Mouse (Mus musculus) R1 (cell line): ENCODE results near the gene Id3.
"Not testable (repeated sequence)": the region's sequence is repeated elsewhere in the genome, so short reads cannot be mapped to it uniquely, and the experiment has no call there.

ENCODE experiments used
- DNase-seq: peaks from one replicate; pipeline ENCODE4 v3.0.0-alpha.2; 2018; ENCODE audit warnings: low read depth, low spot score

Gene Id3

GRCm38 (mm10) chr4:136143193-136143976 lies at the start of gene Id3:
Id3 (plus strand) TSS chr4:136143497.
- peak; percentile 95 for DNase-seq

DNA sequence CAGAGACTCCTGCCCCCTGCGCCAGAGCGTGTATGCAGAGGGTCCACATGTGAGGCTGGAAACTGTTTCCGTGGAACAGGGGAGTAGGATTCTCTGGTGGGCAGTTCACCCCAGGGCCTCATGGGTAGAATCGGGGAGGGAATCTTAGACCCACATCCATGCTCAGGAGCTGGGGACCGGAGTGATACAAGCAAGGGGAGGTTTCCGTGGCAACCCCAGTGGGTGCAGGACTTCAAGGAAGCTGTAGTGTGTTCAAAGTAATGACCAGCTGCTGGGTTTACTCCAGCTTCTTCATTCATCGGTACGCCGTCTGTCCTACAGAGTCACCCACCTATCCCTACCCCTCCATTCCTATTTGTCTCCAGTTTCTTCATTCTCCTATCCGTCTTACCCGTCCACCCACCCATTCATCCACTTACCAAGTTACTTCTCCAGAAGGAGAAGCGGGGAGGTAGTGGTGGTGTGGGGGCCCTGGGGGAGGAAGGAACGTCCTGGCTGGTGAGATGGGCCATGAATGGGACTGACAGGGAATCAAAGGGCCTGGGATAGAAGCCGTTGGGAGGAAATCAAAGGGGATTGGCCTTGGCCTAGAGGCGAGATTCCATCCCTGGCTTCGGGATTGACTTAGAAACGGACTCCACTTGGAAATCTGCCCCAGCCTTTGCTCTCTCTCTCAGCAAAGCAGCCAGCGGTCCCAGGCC lies 48.6 kb upstream of the Id3 start:
- DNase-seq = peak; percentile 52

DNA sequence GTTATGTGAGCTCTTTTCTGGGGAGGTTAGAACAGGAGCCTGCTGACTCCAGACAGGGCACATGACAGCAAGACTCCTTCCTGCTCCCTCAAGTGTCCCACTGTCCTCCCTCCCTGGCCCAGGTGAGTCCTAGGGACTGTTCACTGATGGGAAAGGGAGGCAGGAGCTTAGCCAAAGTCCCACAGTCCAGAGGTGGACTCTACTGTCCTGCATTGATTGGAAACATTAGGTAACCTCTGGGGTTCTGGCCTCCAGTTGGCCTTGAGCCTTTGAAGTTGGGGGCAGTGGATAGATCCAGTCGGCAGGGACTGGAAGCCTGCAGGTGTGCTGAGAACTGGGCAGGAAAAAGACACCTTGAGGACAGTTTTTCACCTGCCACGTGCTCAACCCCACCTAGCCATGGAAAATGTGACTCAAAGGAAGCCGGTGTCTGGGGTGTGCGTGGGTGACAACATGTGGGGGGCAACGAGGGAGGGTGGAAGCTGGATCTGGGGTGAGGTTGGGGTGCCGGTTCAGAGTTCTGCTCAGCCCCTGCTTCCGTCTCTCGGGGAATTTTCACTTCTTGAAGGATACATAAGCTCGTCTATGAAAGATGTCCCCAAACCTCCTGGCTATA lies 47.7 kb upstream of the Id3 start:
- DNase-seq = no peak

DNA sequence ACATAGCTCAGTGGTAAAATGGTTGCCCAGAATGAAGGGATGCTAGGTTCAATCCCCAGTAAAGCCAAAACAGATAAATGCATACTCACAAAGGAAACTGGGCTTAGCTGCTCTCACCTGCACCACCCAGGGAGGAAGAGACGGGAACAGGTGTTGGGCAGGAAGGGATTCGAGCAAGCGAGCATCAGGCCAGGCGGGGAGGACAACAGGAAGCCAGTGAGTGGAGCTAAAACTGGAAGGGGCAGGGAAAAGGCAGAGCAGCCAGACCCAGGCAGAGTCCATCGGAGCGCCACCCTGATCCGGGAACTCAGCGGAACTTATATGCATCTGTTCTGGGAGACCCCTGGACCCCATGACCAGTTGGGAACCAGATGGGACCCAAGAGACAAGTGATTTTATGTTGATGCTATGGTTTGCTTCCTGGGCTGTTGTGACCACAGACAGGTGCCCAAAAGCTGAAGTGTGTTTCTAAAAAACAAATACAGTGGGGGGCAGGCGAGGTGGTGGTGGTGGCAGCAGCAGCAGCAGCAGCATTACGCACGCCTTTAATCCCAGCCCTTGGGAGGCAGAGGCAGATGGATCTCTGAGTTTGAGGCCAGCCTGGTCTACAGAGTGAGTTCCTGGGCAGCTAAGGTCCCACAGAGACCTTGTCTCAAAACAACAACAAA lies 46.7 kb upstream of the Id3 start:
- DNase-seq = no peak

DNA sequence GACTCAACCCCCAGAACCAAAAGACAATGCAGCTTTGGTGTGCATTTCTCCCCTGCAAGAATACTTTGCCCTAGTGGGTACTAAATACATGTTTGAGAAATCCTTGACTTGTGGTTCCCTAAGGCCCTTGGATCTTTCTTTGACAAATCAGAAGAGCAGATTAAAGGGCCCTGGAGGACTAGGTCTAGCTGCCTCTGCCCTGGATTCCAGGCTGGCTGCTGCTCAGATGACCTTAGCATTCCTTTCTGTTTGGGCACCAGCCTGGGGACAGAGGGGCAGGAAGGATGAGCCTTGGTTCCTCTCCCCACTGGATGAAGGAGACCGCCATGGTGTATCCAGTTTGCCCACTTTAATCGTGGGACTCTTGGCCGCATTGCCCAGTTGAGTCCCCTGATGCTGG lies 44.9 kb upstream of the Id3 start:
- no peak for DNase-seq

GRCm38 (mm10) chr4:136100396-136101070 lies 42.8 kb upstream of the Id3 start:
- DNase-seq = no peak

DNA sequence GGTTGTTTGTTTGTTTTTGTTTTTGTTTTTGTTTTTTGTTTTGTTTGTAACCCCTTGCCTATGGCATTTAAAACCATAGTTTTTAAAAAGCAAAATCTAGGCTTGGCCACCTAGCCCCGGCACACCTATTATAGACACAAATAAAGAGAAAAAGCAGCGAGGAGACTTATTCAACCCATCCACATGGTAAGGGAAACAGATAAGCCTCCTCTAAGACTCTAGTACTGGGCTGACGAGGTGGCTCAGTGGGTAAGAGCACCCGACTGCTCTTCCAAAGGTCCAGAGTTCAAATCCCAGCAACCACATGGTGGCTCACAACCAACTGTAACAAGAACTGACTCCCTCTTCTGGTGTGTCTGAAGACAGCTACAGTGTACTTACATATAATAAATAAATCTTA lies 41.5 kb upstream of the Id3 start:
- DNase-seq = not testable (repeated sequence)

GRCm38 (mm10) chr4:136104590-136105337 lies 38.5 kb upstream of the Id3 start:
- DNase-seq = no peak

- DNase-seq = no peak
Observed at GRCm38 (mm10) chr4:136106880-136107301, 36.4 kb upstream of the Id3 start.

- no peak for DNase-seq
Observed at GRCm38 (mm10) chr4:136109153-136109552, 34.1 kb upstream of the Id3 start.

DNA sequence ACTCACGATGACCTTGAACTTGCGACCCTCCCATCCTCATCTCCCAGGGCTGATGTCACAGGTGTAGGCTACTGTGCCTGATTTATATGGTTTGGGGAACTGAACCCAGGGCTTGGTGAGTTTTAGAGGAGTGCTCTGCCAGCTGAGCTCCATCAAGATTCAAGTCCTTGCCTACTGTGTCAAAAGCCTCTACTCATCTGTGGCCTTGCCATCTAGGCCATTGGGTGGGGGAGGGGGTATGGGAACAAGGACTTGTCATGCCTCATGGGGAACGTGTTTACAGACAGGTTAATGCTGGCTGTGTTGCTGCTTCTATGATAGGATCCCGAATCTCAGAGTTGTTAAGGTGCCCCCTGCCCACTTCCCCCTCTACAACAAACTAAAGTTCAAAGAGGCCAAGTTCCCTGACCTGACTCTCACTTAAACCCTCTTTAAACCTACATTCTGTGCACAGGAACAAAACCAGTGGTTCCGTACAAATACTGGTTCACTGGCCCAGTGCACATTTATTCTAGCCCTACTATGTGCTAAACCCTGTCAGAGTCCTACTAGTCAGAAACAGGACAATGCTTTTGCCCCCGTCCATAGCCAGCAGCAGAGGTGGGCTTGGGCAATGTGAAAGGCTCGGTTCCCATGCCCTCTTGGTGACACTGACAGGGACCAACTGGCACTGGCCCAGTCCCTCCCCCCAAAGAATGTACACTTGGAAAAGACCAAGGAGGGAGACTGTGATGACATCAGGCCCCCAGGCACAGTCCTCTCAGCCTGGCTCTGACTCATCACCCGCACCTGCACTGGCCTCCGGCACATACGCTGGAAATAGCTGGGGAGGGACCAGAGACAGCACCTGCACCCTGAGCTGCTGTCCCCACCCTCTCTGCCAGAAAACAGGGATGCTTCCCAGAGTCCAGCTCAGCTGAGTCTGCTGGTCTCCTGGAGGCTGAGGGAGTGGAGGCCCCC lies 33.1 kb upstream of the Id3 start:
- DNase-seq = no peak

- no peak for DNase-seq
Observed at GRCm38 (mm10) chr4:136112344-136112743, 31.0 kb upstream of the Id3 start.

GRCm38 (mm10) chr4:136114747-136115146 lies 28.6 kb upstream of the Id3 start:
- no peak for DNase-seq

DNA sequence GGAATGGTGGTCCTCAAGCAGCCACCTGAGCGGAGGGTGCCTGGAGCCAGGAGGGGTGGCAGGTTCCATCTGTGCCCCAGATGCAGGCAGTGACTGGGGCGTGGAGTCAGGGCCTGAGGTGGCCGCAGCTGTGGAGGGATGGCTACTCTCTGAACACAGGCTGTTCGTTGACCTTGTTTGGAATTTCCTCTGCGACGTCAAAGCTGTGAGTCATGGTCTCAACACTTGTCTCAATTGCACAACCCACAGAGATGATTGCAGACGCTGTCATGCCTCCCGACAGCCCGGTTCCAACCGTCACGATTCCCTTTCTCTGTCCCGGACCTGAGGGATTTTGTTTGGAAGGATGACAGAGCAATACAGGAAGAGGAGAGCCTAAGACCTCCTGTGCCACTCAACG lies 26.3 kb upstream of the Id3 start:
- DNase-seq = no peak

- DNase-seq = no peak
Observed at GRCm38 (mm10) chr4:136120041-136120440, 23.3 kb upstream of the Id3 start.

DNA sequence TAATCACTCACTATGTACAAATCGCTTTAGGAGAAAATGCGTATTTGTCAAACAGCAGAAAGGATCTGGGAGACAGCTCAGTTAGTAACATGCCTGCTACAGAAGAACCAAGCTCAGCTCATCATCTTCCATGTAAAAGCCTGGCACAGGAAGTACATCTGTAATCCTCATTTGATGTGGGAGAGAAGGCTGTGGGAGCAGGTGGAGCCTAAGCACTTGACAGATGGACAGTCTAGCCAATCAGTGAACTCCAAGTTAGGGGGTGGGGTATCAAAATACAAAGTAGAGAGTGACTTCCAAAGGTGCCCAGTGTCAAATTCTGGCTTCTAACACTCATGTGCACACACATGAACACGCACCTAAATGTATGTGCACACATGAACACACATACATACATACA lies 22.1 kb upstream of the Id3 start:
- DNase-seq = peak; percentile 43

- no peak for DNase-seq
Observed at GRCm38 (mm10) chr4:136121844-136122468, 21.3 kb upstream of the Id3 start.

GRCm38 (mm10) chr4:136123111-136123791 lies 20.0 kb upstream of the Id3 start:
- no peak for DNase-seq

GRCm38 (mm10) chr4:136123792-136124161 lies 19.5 kb upstream of the Id3 start:
- no peak for DNase-seq
